Mouse (Mus musculus): ENCODE data around the gene Chd6.
"Not testable (repeated sequence)": the region's sequence is repeated elsewhere in the genome, so short reads cannot be mapped to it uniquely, and the experiment has no call there.

Gene Chd6

GRCm38 (mm10) chr2:160981791-160982190, 127.1 kb downstream of the Chd6 start:
- DNase-seq, result no peak

GRCm38 (mm10) chr2:160978651-160979050, 130.2 kb downstream of the Chd6 start:
- DNase-seq, result no peak

- no peak for DNase-seq
Observed at GRCm38 (mm10) chr2:160977248-160977647, 131.6 kb downstream of the Chd6 start.

- no peak for DNase-seq
Observed at GRCm38 (mm10) chr2:160973648-160974215, 135.1 kb downstream of the Chd6 start.

GRCm38 (mm10) chr2:160972103-160972792, 136.6 kb downstream of the Chd6 start:
- no peak for DNase-seq

- no peak for DNase-seq
Observed at GRCm38 (mm10) chr2:160962149-160962548, 146.7 kb downstream of the Chd6 start.

- DNase-seq, result no peak
Observed at GRCm38 (mm10) chr2:160960956-160961646, 147.8 kb downstream of the Chd6 start.

GRCm38 (mm10) chr2:160959901-160960300, 149.0 kb downstream of the Chd6 start:
- no peak for DNase-seq

GRCm38 (mm10) chr2:160958737-160959136, 150.1 kb downstream of the Chd6 start:
- DNase-seq, result no peak

- DNase-seq, result not testable (repeated sequence)
Observed at GRCm38 (mm10) chr2:160957801-160958200, 151.1 kb downstream of the Chd6 start.

GRCm38 (mm10) chr2:160957307-160957706, 151.6 kb downstream of the Chd6 start:
- not testable (repeated sequence) for DNase-seq

- DNase-seq, result no peak
Observed at GRCm38 (mm10) chr2:160955331-160955730, 153.5 kb downstream of the Chd6 start.

GRCm38 (mm10) chr2:160954541-160954940, 154.3 kb downstream of the Chd6 start:
- no peak for DNase-seq

- no peak for DNase-seq
Observed at GRCm38 (mm10) chr2:160953131-160953873, 155.6 kb downstream of the Chd6 start.

- DNase-seq, result no peak
Observed at GRCm38 (mm10) chr2:160951595-160951994, 157.3 kb downstream of the Chd6 start.

- DNase-seq, result no peak
Observed at GRCm38 (mm10) chr2:160942443-160942842, 166.4 kb downstream of the Chd6 start.

GRCm38 (mm10) chr2:160940930-160941709, 167.8 kb downstream of the Chd6 start:
- no peak for DNase-seq

GRCm38 (mm10) chr2:160934451-160934850, 174.4 kb downstream of the Chd6 start:
- no peak for DNase-seq

- no peak for DNase-seq
Observed at GRCm38 (mm10) chr2:160933890-160934289, 175.0 kb downstream of the Chd6 start.

GRCm38 (mm10) chr2:160932981-160933380, 175.9 kb downstream of the Chd6 start:
- DNase-seq, result no peak

GRCm38 (mm10) chr2:160932325-160932724, 176.6 kb downstream of the Chd6 start:
- no peak for DNase-seq

- no peak for DNase-seq
Observed at GRCm38 (mm10) chr2:160931378-160931777, 177.5 kb downstream of the Chd6 start.
